Mouse (Mus musculus): ENCODE data around the gene Ankub1. TPM values are rescaled to one million over a fixed set of nuclear protein-coding genes. Genes with fewer than 3 reads are reported as not detected.
A peak's percentile ranks its signal among the peaks of the same experiment; 100 is the strongest.

Gene Ankub1
- polyA plus RNA-seq, 1 experiment from 2014 or later, result not detected

DNA sequence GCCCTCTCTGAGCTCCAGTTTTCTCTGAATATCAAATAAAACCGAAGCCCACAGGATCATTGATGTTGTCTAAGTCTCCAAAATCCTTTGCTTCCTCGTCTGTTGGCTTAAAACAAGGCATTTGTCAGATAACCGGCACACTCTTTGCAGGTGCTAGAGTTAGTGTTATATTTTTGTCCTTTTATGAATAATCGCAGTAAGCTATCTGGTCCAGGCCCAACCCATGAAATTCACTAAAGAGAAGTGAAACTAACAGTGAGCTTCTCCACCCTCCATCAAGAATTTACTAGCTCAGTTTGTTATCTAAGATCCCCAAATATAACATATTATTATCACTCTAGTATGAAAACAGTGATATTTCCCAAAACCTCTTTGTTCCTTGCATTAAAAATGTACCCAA, 827 bp downstream of the Ankub1 start:
- H3K4me1 ChIP-seq (ENCODE audit: control insufficient read depth, low read depth, low read length), result no peaks in the 10 kb centered on the region; the same call in 1 of the 2 replicates
- no peak overlapping the region for H3K9ac ChIP-seq (ENCODE audit: low read depth, low read length)
- WGBS (ENCODE audit: insufficient replicate concordance), result 57% methylated on average over 4 of the region's 4 CpGs
- H3K4me3 ChIP-seq (ENCODE audit: low read depth, low read length), result no peak overlapping the region
- no peak overlapping the region for H3K4me2 ChIP-seq (ENCODE audit: low read depth, low read length)
- no peaks in the 10 kb centered on the region for H3K9me3 ChIP-seq (replicated peaks; ENCODE audit: control insufficient read depth, low read length)
- ATAC-seq (ENCODE audit: low read depth), result no peak
- H3K36me3 ChIP-seq (ENCODE audit: control insufficient read depth, insufficient read depth), result no peaks in the 10 kb centered on the region
- no peaks in the 10 kb centered on the region for H3K27me3 ChIP-seq (ENCODE audit: control insufficient read depth, insufficient read depth, low read depth, low read length)
- H3K27ac ChIP-seq (ENCODE audit: low read length), result no peak overlapping the region

GRCm38 (mm10) chr3:57677786-57678185, 14.8 kb downstream of the Ankub1 start:
- no peak overlapping the region for H3K4me3 ChIP-seq (ENCODE audit: low read depth, low read length)
- no peak for ATAC-seq (ENCODE audit: low read depth)

DNA sequence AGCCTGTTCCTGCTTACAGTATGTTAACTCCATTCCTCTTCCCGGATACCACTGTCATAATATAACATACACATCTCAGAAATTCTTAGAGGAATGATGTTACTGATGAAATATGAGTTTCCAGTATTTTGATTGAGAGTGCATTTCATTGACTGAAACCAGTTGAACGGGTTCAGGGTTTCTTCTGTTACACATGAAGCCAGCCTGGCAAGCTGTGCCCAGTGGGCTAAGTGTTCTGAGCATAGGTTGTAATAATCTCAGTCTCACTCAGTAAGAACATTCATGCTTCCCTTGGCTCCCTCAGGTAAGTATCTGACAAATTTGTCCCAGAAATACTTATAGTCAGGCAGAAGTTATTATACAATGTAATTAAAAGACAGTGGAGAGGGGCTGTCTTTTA, 18.5 kb downstream of the Ankub1 start:
- no peak overlapping the region for H3K27ac ChIP-seq (ENCODE audit: low read length)
- WGBS (ENCODE audit: insufficient replicate concordance), result 58% methylated on average over 2 of the region's 2 CpGs
- no peak overlapping the region for H3K4me2 ChIP-seq (ENCODE audit: low read depth, low read length)
- ATAC-seq (ENCODE audit: low read depth), result no peak
- no peaks in the 10 kb centered on the region; the same call in 1 of the 2 replicates for H3K9me3 ChIP-seq (replicated peaks; ENCODE audit: control insufficient read depth, low read length)
- no peak overlapping the region for H3K9ac ChIP-seq (ENCODE audit: low read depth, low read length)
- no peaks in the 10 kb centered on the region for H3K36me3 ChIP-seq (ENCODE audit: control insufficient read depth, insufficient read depth)
- H3K27me3 ChIP-seq (ENCODE audit: control insufficient read depth, insufficient read depth, low read depth, low read length), result no peaks in the 10 kb centered on the region
- no peaks in the 10 kb centered on the region for H3K4me1 ChIP-seq (ENCODE audit: control insufficient read depth, low read depth, low read length)
- no peak overlapping the region for H3K4me3 ChIP-seq (ENCODE audit: low read depth, low read length)

More at GRCm38 (mm10) chr3:57677786-57678185, 14.8 kb downstream of the Ankub1 start:
- Histone ChIP-seq H3K4me2 (ENCODE audit: low read depth, low read length) (no peak overlapping the region), H3K9me3 (replicated peaks; ENCODE audit: control insufficient read depth, low read length) (no peaks in the 10 kb centered on the region; the same call in 1 of the 2 replicates), H3K4me1 (ENCODE audit: control insufficient read depth, low read depth, low read length) (no peaks in the 10 kb centered on the region), H3K36me3 (ENCODE audit: control insufficient read depth, insufficient read depth) (no peaks in the 10 kb centered on the region), H3K27me3 (ENCODE audit: control insufficient read depth, insufficient read depth, low read depth, low read length) (no peaks in the 10 kb centered on the region), H3K27ac (ENCODE audit: low read length) (no peak overlapping the region), H3K9ac (ENCODE audit: low read depth, low read length) (no peak overlapping the region)

- no peak overlapping the region for H3K27ac ChIP-seq (ENCODE audit: low read length)
These were observed 19.0 kb downstream of the Ankub1 start for GRCm38 (mm10) chr3:57673586-57673985.

GRCm38 (mm10) chr3:57667054-57667723, 25.4 kb downstream of the Ankub1 start:
- Histone ChIP-seq H3K4me2 (ENCODE audit: low read depth, low read length) (peak overlapping the region; percentile 43), H3K4me1 (ENCODE audit: control insufficient read depth, low read depth, low read length) (no peaks in the 10 kb centered on the region), H3K27ac (ENCODE audit: low read length) (no peak overlapping the region), H3K36me3 (ENCODE audit: control insufficient read depth, insufficient read depth) (no peaks in the 10 kb centered on the region), H3K9ac (ENCODE audit: low read depth, low read length) (no peak overlapping the region; the same call in 1 of the 2 replicates), H3K9me3 (replicated peaks; ENCODE audit: control insufficient read depth, low read length) (no peaks in the 10 kb centered on the region), H3K27me3 (ENCODE audit: control insufficient read depth, insufficient read depth, low read depth, low read length) (no peaks in the 10 kb centered on the region), H3K4me3 (ENCODE audit: low read depth, low read length) (peak overlapping the region; percentile 31; the same call in 1 of the 2 replicates)
- peak; percentile 16; the same call in 1 of the 2 replicates for ATAC-seq (ENCODE audit: low read depth)
- WGBS (ENCODE audit: insufficient replicate concordance), result 27% methylated on average over 14 of the region's 14 CpGs

More at GRCm38 (mm10) chr3:57673586-57673985, 19.0 kb downstream of the Ankub1 start:
- no peak for ATAC-seq (ENCODE audit: low read depth)
- Histone ChIP-seq H3K4me2 (ENCODE audit: low read depth, low read length) (no peak overlapping the region), H3K4me1 (ENCODE audit: control insufficient read depth, low read depth, low read length) (no peaks in the 10 kb centered on the region), H3K9me3 (replicated peaks; ENCODE audit: control insufficient read depth, low read length) (no peaks in the 10 kb centered on the region; the same call in 1 of the 2 replicates), H3K36me3 (ENCODE audit: control insufficient read depth, insufficient read depth) (no peaks in the 10 kb centered on the region), H3K27me3 (ENCODE audit: control insufficient read depth, insufficient read depth, low read depth, low read length) (no peaks in the 10 kb centered on the region), H3K9ac (ENCODE audit: low read depth, low read length) (no peak overlapping the region), H3K4me3 (ENCODE audit: low read depth, low read length) (no peak overlapping the region)
- WGBS (ENCODE audit: insufficient replicate concordance), result 34% methylated on average over 4 of the region's 4 CpGs

DNA sequence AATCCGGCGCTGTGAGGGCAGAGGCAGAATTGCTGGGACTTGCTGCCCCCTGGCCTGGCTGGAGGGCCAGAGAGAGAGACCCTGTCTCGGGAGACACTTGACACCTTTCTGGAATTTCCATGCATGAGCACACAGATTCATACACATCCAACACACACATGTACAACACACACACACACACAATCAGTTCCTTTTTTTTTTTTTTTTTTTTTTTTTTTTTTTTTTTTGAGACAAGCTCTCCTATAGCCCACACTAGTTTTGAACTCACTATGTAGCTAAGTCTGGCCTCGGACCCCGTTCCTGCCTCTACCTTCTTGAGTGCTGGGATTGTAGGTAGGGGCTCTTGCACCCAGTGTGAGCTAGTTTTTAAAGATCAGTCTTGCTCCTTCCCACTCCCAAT, 26.7 kb downstream of the Ankub1 start:
- H3K4me1 ChIP-seq (ENCODE audit: control insufficient read depth, low read depth, low read length), result no peaks in the 10 kb centered on the region
- H3K27me3 ChIP-seq (ENCODE audit: control insufficient read depth, insufficient read depth, low read depth, low read length), result no peaks in the 10 kb centered on the region
- H3K27ac ChIP-seq (ENCODE audit: low read length), result no peak overlapping the region
- ATAC-seq (ENCODE audit: low read depth), result no peak
- no peak overlapping the region for H3K4me2 ChIP-seq (ENCODE audit: low read depth, low read length)
- no peaks in the 10 kb centered on the region for H3K9me3 ChIP-seq (replicated peaks; ENCODE audit: control insufficient read depth, low read length)
- no peak overlapping the region for H3K9ac ChIP-seq (ENCODE audit: low read depth, low read length)
- WGBS (ENCODE audit: insufficient replicate concordance), result 79% methylated on average over 5 of the region's 5 CpGs
- no peak overlapping the region for H3K4me3 ChIP-seq (ENCODE audit: low read depth, low read length)
- H3K36me3 ChIP-seq (ENCODE audit: control insufficient read depth, insufficient read depth), result no peaks in the 10 kb centered on the region

- no peak for ATAC-seq (ENCODE audit: low read depth)
- H3K27ac ChIP-seq (ENCODE audit: low read length), result no peak overlapping the region
- H3K9me3 ChIP-seq (replicated peaks; ENCODE audit: control insufficient read depth, low read length), result no peaks in the 10 kb centered on the region
These were observed 27.9 kb downstream of the Ankub1 start for GRCm38 (mm10) chr3:57664682-57665081.

GRCm38 (mm10) chr3:57663731-57664130, 28.9 kb downstream of the Ankub1 start:
- no peaks in the 10 kb centered on the region for H3K27me3 ChIP-seq (ENCODE audit: control insufficient read depth, insufficient read depth, low read depth, low read length)
- no peaks in the 10 kb centered on the region for H3K4me1 ChIP-seq (ENCODE audit: control insufficient read depth, low read depth, low read length)
- no peak for ATAC-seq (ENCODE audit: low read depth)
- no peaks in the 10 kb centered on the region for H3K36me3 ChIP-seq (ENCODE audit: control insufficient read depth, insufficient read depth)
- H3K4me2 ChIP-seq (ENCODE audit: low read depth, low read length), result no peak overlapping the region
- no peak overlapping the region for H3K9ac ChIP-seq (ENCODE audit: low read depth, low read length)
- H3K4me3 ChIP-seq (ENCODE audit: low read depth, low read length), result no peak overlapping the region
- WGBS (ENCODE audit: insufficient replicate concordance), result 13% methylated on average over 6 of the region's 6 CpGs
- H3K9me3 ChIP-seq (replicated peaks; ENCODE audit: control insufficient read depth, low read length), result no peaks in the 10 kb centered on the region
- H3K27ac ChIP-seq (ENCODE audit: low read length), result no peak overlapping the region

More at GRCm38 (mm10) chr3:57664682-57665081, 27.9 kb downstream of the Ankub1 start:
- Histone ChIP-seq H3K4me1 (ENCODE audit: control insufficient read depth, low read depth, low read length) (no peaks in the 10 kb centered on the region), H3K4me2 (ENCODE audit: low read depth, low read length) (no peak overlapping the region), H3K27me3 (ENCODE audit: control insufficient read depth, insufficient read depth, low read depth, low read length) (no peaks in the 10 kb centered on the region), H3K4me3 (ENCODE audit: low read depth, low read length) (no peak overlapping the region), H3K36me3 (ENCODE audit: control insufficient read depth, insufficient read depth) (no peaks in the 10 kb centered on the region), H3K9ac (ENCODE audit: low read depth, low read length) (no peak overlapping the region)
- WGBS (ENCODE audit: insufficient replicate concordance), result 62% methylated on average over 10 of the region's 10 CpGs

DNA sequence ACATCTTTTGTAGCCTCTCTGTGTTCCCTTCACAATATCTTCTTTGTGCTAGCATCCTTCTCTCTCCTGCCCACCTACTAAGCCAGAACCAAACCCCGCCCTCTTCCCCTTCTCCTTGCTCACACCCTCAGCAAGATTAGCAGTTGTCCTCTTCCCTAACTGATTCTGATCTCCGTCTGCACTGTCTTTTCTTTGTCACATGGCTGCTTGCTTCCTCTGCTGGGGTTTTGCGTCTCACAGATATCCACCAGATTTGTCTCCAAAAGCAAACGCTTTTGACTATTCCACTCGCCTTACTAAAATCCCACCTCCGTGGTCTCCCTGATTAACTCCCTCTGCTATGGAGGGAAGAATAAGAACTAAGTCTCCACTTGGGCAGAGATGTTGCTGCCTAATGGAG, 34.0 kb downstream of the Ankub1 start:
- Histone ChIP-seq H3K9me3 (replicated peaks; ENCODE audit: control insufficient read depth, low read length) (no peaks in the 10 kb centered on the region), H3K27me3 (ENCODE audit: control insufficient read depth, insufficient read depth, low read depth, low read length) (no peaks in the 10 kb centered on the region), H3K4me3 (ENCODE audit: low read depth, low read length) (no peak overlapping the region), H3K4me1 (ENCODE audit: control insufficient read depth, low read depth, low read length) (no peaks in the 10 kb centered on the region), H3K36me3 (ENCODE audit: control insufficient read depth, insufficient read depth) (no peaks in the 10 kb centered on the region), H3K9ac (ENCODE audit: low read depth, low read length) (no peak overlapping the region), H3K27ac (ENCODE audit: low read length) (no peak overlapping the region), H3K4me2 (ENCODE audit: low read depth, low read length) (no peak overlapping the region)
- 35% methylated on average over 6 of the region's 6 CpGs for WGBS (ENCODE audit: insufficient replicate concordance)
- ATAC-seq (ENCODE audit: low read depth), result no peak
